Mouse (Mus musculus) testis, adult 2 months (tissue): ENCODE measurements around the gene Ablim1. TPM values are rescaled to one million over a fixed set of nuclear protein-coding genes. Genes with fewer than 3 reads are reported as not detected.

Source experiments
- H3K27ac ChIP-seq: fragments of 200-500 bp; 2 replicates; pipeline ENCODE4 v1.5.1; 2012; ENCODE audit warnings: low read depth, low read length; ENCODE audit not compliant: control insufficient read depth, insufficient read depth
- H3K27me3 ChIP-seq: fragments of 200-500 bp; 2 replicates; pipeline ENCODE4 v1.6.1; 2012; ENCODE audit warnings: mild to moderate bottlenecking, low read length, moderate library complexity; ENCODE audit not compliant: control insufficient read depth, insufficient read depth
- H3K36me3 ChIP-seq: fragments of 200-500 bp; 2 replicates; pipeline ENCODE4 v1.6.1; 2012; ENCODE audit warnings: mild to moderate bottlenecking, low read length; ENCODE audit not compliant: control insufficient read depth, insufficient read depth
- H3K4me1 ChIP-seq: fragments of 200-500 bp; 2 replicates; pipeline ENCODE4 v1.6.1; 2012; ENCODE audit warnings: low read length; ENCODE audit not compliant: control insufficient read depth, insufficient read depth
- H3K4me3 ChIP-seq: fragments of 200-500 bp; 2 replicates; pipeline ENCODE4 v1.5.1; 2012; ENCODE audit warnings: low read depth, mild to moderate bottlenecking, low read length, moderate library complexity, mixed read lengths; ENCODE audit not compliant: control insufficient read depth
- CTCF ChIP-seq: fragments of 200-500 bp; IDR thresholded peaks from 2 replicates; pipeline ENCODE4 v1.5.1; 2012; ENCODE audit warnings: low read depth, mild to moderate bottlenecking, inconsistent platforms, low read length, moderate library complexity; ENCODE audit not compliant: control insufficient read depth, insufficient read depth, insufficient replicate concordance
- POLR2A ChIP-seq: fragments of 200-500 bp; IDR thresholded peaks from 2 replicates; pipeline ENCODE4 v1.6.1; 2012; ENCODE audit warnings: low read depth, mild to moderate bottlenecking, inconsistent platforms, low read length, moderate library complexity; ENCODE audit not compliant: control insufficient read depth
- polyA plus RNA-seq: library from polyadenylated mRNA; depleted of rRNA; stranded (reverse); fragments of >200 nt; gene quantifications from 2 replicates; pipeline ENCODE4 v1.2.3, GENCODE M21; 2012

Ablim1 gene
- polyA plus RNA-seq, 1 experiment: 3.0 TPM

- Histone ChIP-seq H3K27me3 (no peaks in the 10 kb centered on the region), H3K4me1 (peaks cover 5% of the 10 kb centered on the region), H3K4me3 (no peak overlapping the region), H3K36me3 (no peaks in the 10 kb centered on the region), H3K27ac (no peak overlapping the region)
- TF ChIP-seq CTCF (no peak), POLR2A (no peak)
These were observed 70.4 kb downstream of the Ablim1 start for GRCm38 (mm10) chr19:57244281-57244680.

- H3K4me1 ChIP-seq: peaks cover 5% of the 10 kb centered on the region
- H3K27me3 ChIP-seq: no peaks in the 10 kb centered on the region
- no peak overlapping the region for H3K4me3 ChIP-seq
- no peak for TF ChIP-seq CTCF
- TF ChIP-seq POLR2A: no peak
- H3K36me3 ChIP-seq: no peaks in the 10 kb centered on the region
- no peak overlapping the region for H3K27ac ChIP-seq
These were observed 71.1 kb downstream of the Ablim1 start for GRCm38 (mm10) chr19:57243606-57244005.

DNA sequence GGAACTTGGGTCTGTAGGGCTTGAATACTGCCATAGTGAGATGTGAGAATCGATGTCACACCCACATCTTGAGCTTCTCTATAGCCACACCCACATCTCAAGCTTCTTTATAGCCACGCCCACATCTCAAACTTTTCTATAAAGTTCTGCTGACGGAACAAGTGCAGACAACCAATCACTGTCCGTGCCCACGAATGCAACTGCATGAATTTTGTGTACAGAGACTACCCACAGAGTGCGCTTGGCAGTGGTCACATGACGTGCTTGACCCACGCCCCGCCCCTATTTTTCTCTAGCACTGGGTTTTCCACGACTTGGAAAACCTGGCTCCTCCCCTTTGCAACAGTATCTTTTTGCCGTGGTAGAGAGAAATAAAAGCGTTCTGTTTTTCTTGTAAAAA, 71.5 kb downstream of the Ablim1 start:
- Histone ChIP-seq H3K4me3 (no peak overlapping the region), H3K4me1 (peaks cover 5% of the 10 kb centered on the region), H3K27ac (no peak overlapping the region), H3K36me3 (no peaks in the 10 kb centered on the region), H3K27me3 (no peaks in the 10 kb centered on the region)
- TF ChIP-seq CTCF (no peak), POLR2A (no peak)

- no peaks in the 10 kb centered on the region for H3K27me3 ChIP-seq
- H3K4me1 ChIP-seq: peaks cover 5% of the 10 kb centered on the region
- no peak overlapping the region for H3K27ac ChIP-seq
- TF ChIP-seq CTCF (no peak), POLR2A (no peak)
- H3K36me3 ChIP-seq: no peaks in the 10 kb centered on the region
- H3K4me3 ChIP-seq: no peak overlapping the region
These were observed 73.1 kb downstream of the Ablim1 start for GRCm38 (mm10) chr19:57241363-57242192.

GRCm38 (mm10) chr19:57240259-57240658, 74.5 kb downstream of the Ablim1 start:
- H3K4me3 ChIP-seq: no peak overlapping the region
- H3K4me1 ChIP-seq: peaks cover 7% of the 10 kb centered on the region
- TF ChIP-seq POLR2A: no peak
- no peak for TF ChIP-seq CTCF
- H3K27me3 ChIP-seq: no peaks in the 10 kb centered on the region
- no peaks in the 10 kb centered on the region for H3K36me3 ChIP-seq
- H3K27ac ChIP-seq: no peak overlapping the region

DNA sequence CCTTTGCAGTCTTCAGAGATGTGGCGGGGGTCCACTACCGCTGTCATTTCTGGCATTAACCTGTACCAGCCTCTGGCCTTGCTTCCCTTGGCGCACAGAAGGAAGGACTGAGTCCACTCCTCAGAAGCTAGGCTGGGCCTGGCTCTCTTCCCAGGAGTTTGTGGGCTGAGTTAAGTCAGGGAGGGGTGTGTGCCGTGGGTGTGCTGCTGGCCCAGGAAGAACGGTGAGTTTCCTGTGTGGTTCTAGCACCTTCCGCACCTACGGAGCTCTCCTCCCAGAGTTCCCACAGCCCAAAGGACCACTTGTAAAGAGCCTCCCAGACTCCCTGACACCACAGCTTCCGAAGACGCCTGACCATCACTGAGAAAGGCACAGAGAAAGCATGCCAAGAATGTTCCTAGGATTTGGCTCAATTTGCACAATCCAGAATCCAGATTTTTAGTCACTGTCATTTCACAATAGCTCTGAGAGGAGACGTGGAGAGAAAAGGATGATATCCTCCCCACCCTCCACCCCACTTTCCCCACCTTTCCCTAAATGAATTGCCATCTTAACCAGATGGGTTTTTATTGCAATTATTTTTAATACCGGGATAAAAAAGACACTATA, 75.4 kb downstream of the Ablim1 start:
- TF ChIP-seq POLR2A (no peak), CTCF (no peak)
- H3K4me3 ChIP-seq: no peak overlapping the region
- no peaks in the 10 kb centered on the region for H3K27me3 ChIP-seq
- H3K4me1 ChIP-seq: peaks cover 7% of the 10 kb centered on the region
- H3K36me3 ChIP-seq: no peaks in the 10 kb centered on the region
- H3K27ac ChIP-seq: no peak overlapping the region

- H3K4me1 ChIP-seq: peaks cover 5% of the 10 kb centered on the region
- no peaks in the 10 kb centered on the region for H3K27me3 ChIP-seq
- H3K27ac ChIP-seq: no peak overlapping the region
- H3K4me3 ChIP-seq: no peak overlapping the region
- no peaks in the 10 kb centered on the region for H3K36me3 ChIP-seq
- no peak for TF ChIP-seq CTCF
- TF ChIP-seq POLR2A: no peak
These were observed 76.3 kb downstream of the Ablim1 start for GRCm38 (mm10) chr19:57238461-57238860.
